In genomic region chr14:21608886-21609285, GRCm38 (mm10) we compare ENCODE assay signal across 24 mouse cellular contexts.
DNase-seq lines count a peak whose midpoint lies in the region; ATAC-seq lines count a peak whose summit lies in the region.
"Had no signal": no experiment of that assay in that cellular context is flagged by ENCODE, and none has a peak within 500 bp of the region (broad histone marks: within the 10 kb centered on the region; RNA-seq: fewer than 3 reads in every experiment).

No protein-coding gene starts in this region.

- no peaks in the 10 kb centered on the region for H3K27me3 ChIP-seq in hindbrain, embryonic 13.5 days
- H3K27me3 ChIP-seq in hindbrain, embryonic 11.5 days (ENCODE audit: control insufficient read depth, insufficient read depth, low read length), result no peaks in the 10 kb centered on the region
- no peaks in the 10 kb centered on the region for H3K27me3 ChIP-seq in midbrain, embryonic 13.5 days
- no peaks in the 10 kb centered on the region for H3K27me3 ChIP-seq in midbrain, embryonic 11.5 days (ENCODE audit: control insufficient read depth, insufficient read depth, low read length)
- H3K27me3 ChIP-seq in limb, embryonic 13.5 days, result no peaks in the 10 kb centered on the region
- H3K27me3 ChIP-seq: heart, embryonic 12.5 days; liver, embryonic 12.5 days had no signal

- H3K4me3 ChIP-seq in hindbrain, embryonic 13.5 days, result no peak overlapping the region
- H3K4me3 ChIP-seq in hindbrain, embryonic 11.5 days (ENCODE audit: low read depth, low read length), result no peak overlapping the region
- no peak overlapping the region for H3K4me3 ChIP-seq in midbrain, embryonic 13.5 days (replicated peaks)
- H3K4me3 ChIP-seq in midbrain, embryonic 11.5 days (ENCODE audit: low read depth, low read length), result no peak overlapping the region
- no peak overlapping the region for H3K4me3 ChIP-seq in limb, embryonic 13.5 days
- H3K4me3 ChIP-seq: heart, embryonic 12.5 days; left cerebral cortex, adult 2 months; liver, embryonic 12.5 days had no signal

- DNase-seq in hindbrain, embryonic 11.5 days (ENCODE audit: low spot score), result no peak
- DNase-seq in midbrain, embryonic 11.5 days (ENCODE audit: low spot score, missing footprints), result no peak
- no peak for DNase-seq in embryo, embryonic 11 days
- DNase-seq in urinary bladder, postnatal 14 days (ENCODE audit: low spot score), result no peak
- no peak for DNase-seq in B cell, adult 2 months
- DNase-seq: adrenal gland, postnatal 25 days; cerebellum, adult 11-12 months; cerebellum, postnatal 14 days; kidney, adult 18-20 months; kidney, postnatal 25 days; layer of hippocampus, adult 9-11 months; left cerebral cortex, postnatal 4 days; lung, adult 2 months; lung, postnatal 36 days; right cerebral cortex, postnatal 14 days; thymus, postnatal 36 days had no signal

- no peak for ATAC-seq in hindbrain, embryonic 13.5 days (ENCODE audit: low FRiP score)
- ATAC-seq in hindbrain, embryonic 11.5 days (ENCODE audit: low FRiP score), result no peak
- no peak for ATAC-seq in midbrain, embryonic 13.5 days
- no peak for ATAC-seq in midbrain, embryonic 11.5 days (ENCODE audit: low FRiP score)
- ATAC-seq in limb, embryonic 13.5 days (ENCODE audit: low FRiP score, low read depth), result no peak
- ATAC-seq: activated CD4-positive, CD25-positive, alpha-beta regulatory T cell, adult 4 months; liver, embryonic 12.5 days had no signal

- H3K9me3 ChIP-seq in hindbrain, embryonic 13.5 days, result no peaks in the 10 kb centered on the region
- H3K9me3 ChIP-seq in hindbrain, embryonic 11.5 days (ENCODE audit: control insufficient read depth, low read length), result no peaks in the 10 kb centered on the region
- H3K9me3 ChIP-seq in midbrain, embryonic 13.5 days, result no peaks in the 10 kb centered on the region
- no peaks in the 10 kb centered on the region for H3K9me3 ChIP-seq in midbrain, embryonic 11.5 days (ENCODE audit: control insufficient read depth, low read length)
- H3K9me3 ChIP-seq in limb, embryonic 13.5 days, result no peaks in the 10 kb centered on the region
- H3K9me3 ChIP-seq: G1E; heart, embryonic 12.5 days; liver, embryonic 12.5 days had no signal

- no peak overlapping the region for H3K4me2 ChIP-seq in hindbrain, embryonic 13.5 days
- H3K4me2 ChIP-seq in hindbrain, embryonic 11.5 days (replicated peaks; ENCODE audit: low read depth, low read length), result no peak overlapping the region
- H3K4me2 ChIP-seq in midbrain, embryonic 13.5 days (replicated peaks), result no peak overlapping the region
- H3K4me2 ChIP-seq in midbrain, embryonic 11.5 days, result no peak overlapping the region
- peak overlapping the region; percentile 23; the same call in 1 of the 2 replicates for H3K4me2 ChIP-seq in limb, embryonic 13.5 days (replicated peaks)
- H3K4me2 ChIP-seq: heart, embryonic 12.5 days; liver, embryonic 12.5 days had no signal

- 25% methylated on average over 4 of the region's 4 CpGs for WGBS in hindbrain, embryonic 13.5 days
- 44% methylated on average over 4 of the region's 4 CpGs for WGBS in hindbrain, embryonic 11.5 days
- 11% methylated on average over 4 of the region's 4 CpGs for WGBS in midbrain, embryonic 13.5 days
- 38% methylated on average over 4 of the region's 4 CpGs for WGBS in midbrain, embryonic 11.5 days
- 15% methylated on average over 4 of the region's 4 CpGs for WGBS in limb, embryonic 13.5 days

- peaks cover 28% of the 10 kb centered on the region for H3K4me1 ChIP-seq in hindbrain, embryonic 13.5 days (replicated peaks)
- 0 out of 2 replicates have a peak, but pooled peaks cover 2% of the 10 kb centered on the region for H3K4me1 ChIP-seq in hindbrain, embryonic 11.5 days (replicated peaks; ENCODE audit: control insufficient read depth, insufficient read depth, low read length)
- H3K4me1 ChIP-seq in midbrain, embryonic 13.5 days (replicated peaks), result peaks cover 33% of the 10 kb centered on the region
- peaks cover 10% of the 10 kb centered on the region; the same call in 1 of the 2 replicates for H3K4me1 ChIP-seq in midbrain, embryonic 11.5 days (ENCODE audit: control insufficient read depth, insufficient read depth, low read length)
- H3K4me1 ChIP-seq in limb, embryonic 13.5 days, result peaks cover 48% of the 10 kb centered on the region

- no peak overlapping the region for H3K9ac ChIP-seq in hindbrain, embryonic 13.5 days
- no peak overlapping the region for H3K9ac ChIP-seq in hindbrain, embryonic 11.5 days (ENCODE audit: low read depth, low read length)
- no peak overlapping the region for H3K9ac ChIP-seq in midbrain, embryonic 13.5 days (replicated peaks)
- no peak overlapping the region for H3K9ac ChIP-seq in midbrain, embryonic 11.5 days (ENCODE audit: low read length)
- no peak overlapping the region for H3K9ac ChIP-seq in limb, embryonic 13.5 days
- H3K9ac ChIP-seq: heart, embryonic 12.5 days; liver, embryonic 12.5 days had no signal

- H3K36me3 ChIP-seq in hindbrain, embryonic 13.5 days, result no peaks in the 10 kb centered on the region
- H3K36me3 ChIP-seq in hindbrain, embryonic 11.5 days (ENCODE audit: control insufficient read depth, insufficient read depth, low read length), result no peaks in the 10 kb centered on the region
- 0 out of 2 replicates have a peak, but pooled peaks cover 3% of the 10 kb centered on the region for H3K36me3 ChIP-seq in midbrain, embryonic 13.5 days
- no peaks in the 10 kb centered on the region for H3K36me3 ChIP-seq in midbrain, embryonic 11.5 days (ENCODE audit: control insufficient read depth, insufficient read depth, low read length)
- peaks cover 12% of the 10 kb centered on the region for H3K36me3 ChIP-seq in limb, embryonic 13.5 days
- H3K36me3 ChIP-seq: liver, embryonic 12.5 days had no signal

- H3K27ac ChIP-seq in hindbrain, embryonic 13.5 days, result peak overlapping the region; percentile 53; the same call in 1 of the 2 replicates
- H3K27ac ChIP-seq in hindbrain, embryonic 11.5 days (ENCODE audit: low read depth, low read length), result no peak overlapping the region
- peak overlapping the region; percentile 32; the same call in 1 of the 2 replicates for H3K27ac ChIP-seq in midbrain, embryonic 13.5 days
- H3K27ac ChIP-seq in midbrain, embryonic 11.5 days (ENCODE audit: low read depth, low read length), result no peak overlapping the region
- no peak overlapping the region; the same call in 1 of the 2 replicates for H3K27ac ChIP-seq in limb, embryonic 13.5 days
- H3K27ac ChIP-seq: liver, embryonic 12.5 days had no signal

Comparison
In these comparisons a context has a peak if more than half of its experiments do, and no peak if none do; other contexts are left out.
1. H3K27ac ChIP-seq: peak in hindbrain, embryonic 13.5 days (single experiment) and midbrain, embryonic 13.5 days (single experiment); none in hindbrain, embryonic 11.5 days (single experiment), midbrain, embryonic 11.5 days (single experiment) and limb, embryonic 13.5 days (single experiment).